Mouse (Mus musculus): ENCODE data around the gene Mag.

Gene Mag

GRCm38 (mm10) chr7:30861464-30861863 is 53.2 kb downstream of the Mag start, which contains the start of gene Ffar1:
Gene Ffar1, minus strand, starts transcription at chr7:30861564.
- no peak for DNase-seq

- DNase-seq: peak; percentile 11
Measured at GRCm38 (mm10) chr7:30859635-30860402, 54.9 kb downstream of the Mag start.

DNA sequence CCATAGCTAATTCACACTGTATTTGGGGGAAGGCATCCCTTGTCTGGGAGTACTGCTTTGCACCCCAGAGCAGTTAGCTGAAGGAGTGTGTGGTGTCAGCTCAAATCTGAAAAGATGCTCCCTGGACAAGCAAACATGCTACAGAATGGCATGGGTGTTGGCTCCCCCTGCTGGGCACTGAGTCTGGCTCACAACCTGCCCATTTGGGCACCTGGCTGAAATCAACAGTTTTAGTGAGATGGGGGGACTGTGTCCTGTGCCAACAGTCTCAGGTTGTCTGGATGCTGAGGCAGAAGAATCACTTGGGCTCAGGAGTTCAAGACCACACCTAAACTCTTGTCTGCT is 55.4 kb downstream of the Mag start:
- DNase-seq: peak; percentile 8

DNA sequence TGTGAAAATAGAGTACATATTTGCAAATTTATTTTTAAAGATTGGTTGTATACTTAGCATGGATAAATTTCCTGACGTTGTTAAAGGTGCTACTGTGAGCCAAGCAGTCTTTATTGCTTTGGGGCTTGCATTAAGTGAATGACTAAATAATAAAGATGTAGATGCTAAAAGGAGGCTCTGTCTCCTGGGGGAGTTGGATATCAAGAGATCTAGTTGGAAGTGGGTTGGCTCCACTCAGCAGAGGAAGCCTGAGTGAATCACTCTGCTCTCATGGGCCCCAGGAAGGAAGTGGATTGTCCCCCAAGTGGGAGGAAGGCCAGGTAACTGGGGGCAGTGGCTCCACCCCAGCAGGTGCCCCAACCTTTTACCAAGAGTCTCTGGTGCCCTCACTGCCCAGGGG is 56.9 kb downstream of the Mag start:
- no peak for DNase-seq

- no peak for DNase-seq
Measured at GRCm38 (mm10) chr7:30856078-30856477, 58.6 kb downstream of the Mag start, which contains the start of gene Ffar3. Gene Ffar3, minus strand, starts transcription at chr7:30856178.

DNA sequence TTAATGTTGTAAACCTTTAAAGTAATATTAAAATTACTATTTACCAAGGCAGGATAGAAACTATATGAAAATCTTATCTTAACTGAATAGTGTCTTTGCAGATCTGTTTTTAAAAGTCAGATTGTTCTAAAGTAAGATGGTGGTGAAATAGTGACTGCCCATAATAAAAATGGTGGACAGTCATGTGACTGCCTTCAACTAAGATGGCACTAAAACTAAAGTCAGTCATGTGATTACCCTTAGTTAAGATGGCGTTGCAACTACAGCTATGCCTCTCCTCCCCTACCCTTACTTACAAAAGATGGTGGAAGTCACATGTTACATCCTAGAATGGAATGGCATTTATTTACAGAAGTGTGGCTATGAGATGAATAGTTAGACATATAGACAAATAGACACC is 63.3 kb downstream of the Mag start:
- no peak for DNase-seq
